Mouse (Mus musculus): Measurements from ENCODE around the gene Map1b.

The Map1b gene

GRCm38 (mm10) chr13:99516448-99516881 lies at the start of gene Map1b:
Gene Map1b, minus strand, starts transcription at chr13:99516540.
- DNase-seq (ENCODE audit: low read depth) = no peak

GRCm38 (mm10) chr13:99564346-99564745 lies 48.0 kb upstream of the Map1b start:
- peak; percentile 47 for DNase-seq (ENCODE audit: low read depth)

- no peak for DNase-seq (ENCODE audit: low read depth)
These were observed 46.7 kb upstream of the Map1b start for GRCm38 (mm10) chr13:99563021-99563420.

DNA sequence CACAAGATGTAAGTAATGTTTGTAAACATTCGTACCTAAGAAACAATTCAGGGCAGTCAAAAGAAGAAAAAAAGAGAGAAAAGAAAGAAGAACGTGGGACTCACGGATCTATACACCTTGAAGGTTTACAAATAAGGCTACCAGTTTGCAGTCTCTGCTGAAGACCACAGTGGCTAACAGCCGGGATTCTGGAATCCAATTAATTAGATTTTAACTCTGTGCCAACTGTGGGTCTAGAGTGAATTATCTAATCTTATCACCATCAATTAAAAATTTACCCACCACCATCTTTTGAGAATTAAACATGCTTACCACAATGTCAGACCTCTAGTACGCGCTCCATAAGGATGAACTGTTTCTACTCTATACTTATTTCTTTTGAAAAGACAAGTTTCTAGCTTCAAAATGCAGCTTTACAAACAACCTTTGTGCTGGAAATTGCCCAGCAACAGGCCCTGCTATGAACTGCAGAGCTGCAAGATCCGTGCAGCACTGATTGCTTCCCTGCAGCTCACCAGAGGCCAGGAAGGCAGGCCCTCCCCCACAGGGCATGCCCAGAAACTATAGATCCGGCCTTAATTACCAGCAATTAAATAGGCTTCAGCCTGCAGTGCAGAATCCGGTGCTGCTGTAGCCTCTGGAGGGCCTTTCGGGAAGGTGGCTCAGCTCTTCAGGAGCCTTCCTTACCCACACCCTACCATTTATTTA lies 45.7 kb upstream of the Map1b start:
- DNase-seq (ENCODE audit: low read depth) = no peak

DNA sequence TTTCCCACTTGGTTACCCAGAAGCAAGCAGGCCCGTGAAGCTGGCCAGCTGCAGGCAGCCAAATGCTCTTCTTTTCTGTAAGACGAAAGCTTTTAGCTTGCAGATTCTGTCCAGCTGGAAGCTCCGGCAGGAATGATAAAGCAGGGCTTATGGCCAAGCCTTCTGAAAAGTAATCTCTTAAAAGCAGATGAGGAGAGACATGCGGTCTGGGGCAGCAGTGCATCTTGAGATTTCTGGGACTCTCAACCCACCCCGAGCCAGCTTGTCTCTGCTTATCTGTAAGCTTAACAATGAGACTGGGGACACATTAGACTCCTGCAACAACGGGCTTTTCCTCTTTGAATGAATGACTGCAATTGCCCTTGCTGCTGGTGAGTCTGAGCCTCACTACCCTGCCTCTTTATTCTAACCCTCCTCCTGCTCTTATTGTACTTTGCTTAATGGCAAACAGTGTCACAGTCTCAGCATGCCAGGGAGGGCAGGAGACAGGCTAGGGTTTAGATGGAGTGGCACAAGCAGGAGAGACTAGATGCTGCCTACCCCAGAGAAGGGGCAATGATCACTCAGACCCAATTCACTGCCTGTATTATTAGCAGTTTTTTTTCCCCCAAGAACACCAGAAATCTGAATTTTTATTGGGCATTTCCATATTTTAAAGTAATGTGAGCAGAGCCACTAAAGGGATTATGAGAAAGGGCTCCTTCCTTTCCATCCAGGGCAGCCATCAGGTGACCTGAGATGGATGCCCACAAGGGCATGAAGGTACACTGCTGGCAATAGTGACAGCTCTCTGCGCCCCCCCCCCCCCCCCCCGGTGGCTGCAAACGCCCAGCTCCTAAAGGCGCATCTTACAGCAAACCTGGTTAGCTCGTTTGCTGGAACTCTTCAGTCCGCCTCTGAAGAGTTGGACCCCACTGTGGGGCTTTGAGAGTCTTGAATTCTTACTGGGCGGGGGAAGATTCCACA lies 44.6 kb upstream of the Map1b start:
- no peak for DNase-seq (ENCODE audit: low read depth)

DNA sequence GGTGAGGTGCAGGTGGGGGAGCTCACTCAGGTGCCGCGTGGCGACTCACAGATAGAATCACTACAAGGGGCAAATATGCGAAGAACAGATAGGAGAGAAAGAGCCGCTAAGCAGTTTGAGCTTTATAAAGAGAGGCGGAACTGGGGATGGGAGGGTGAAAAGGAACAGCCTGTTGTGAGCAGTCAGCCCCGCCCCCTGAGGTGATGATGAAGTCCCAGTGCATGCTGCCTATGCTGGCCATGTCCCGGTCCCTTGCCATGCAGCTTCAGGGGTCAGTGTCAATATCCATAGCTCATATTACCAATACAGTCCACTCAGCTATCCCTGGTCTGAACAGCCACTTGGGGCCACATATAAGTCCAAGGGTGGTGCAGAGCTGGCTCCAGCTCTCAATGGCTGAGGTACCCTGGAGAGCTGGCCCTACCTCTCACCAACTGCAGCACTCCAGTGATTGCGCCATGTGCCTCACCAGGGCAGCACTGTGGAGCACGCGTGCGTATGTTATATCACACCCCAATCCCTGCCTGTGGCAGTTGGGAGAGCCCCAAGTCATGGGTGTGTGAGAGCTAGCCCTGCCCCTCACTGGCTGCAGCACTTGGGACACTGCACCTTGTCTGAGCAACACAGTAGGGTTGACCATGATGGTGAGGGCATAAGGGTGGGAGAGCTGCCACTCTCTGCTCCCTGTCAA lies 42.0 kb upstream of the Map1b start:
- no peak for DNase-seq (ENCODE audit: low read depth)

DNA sequence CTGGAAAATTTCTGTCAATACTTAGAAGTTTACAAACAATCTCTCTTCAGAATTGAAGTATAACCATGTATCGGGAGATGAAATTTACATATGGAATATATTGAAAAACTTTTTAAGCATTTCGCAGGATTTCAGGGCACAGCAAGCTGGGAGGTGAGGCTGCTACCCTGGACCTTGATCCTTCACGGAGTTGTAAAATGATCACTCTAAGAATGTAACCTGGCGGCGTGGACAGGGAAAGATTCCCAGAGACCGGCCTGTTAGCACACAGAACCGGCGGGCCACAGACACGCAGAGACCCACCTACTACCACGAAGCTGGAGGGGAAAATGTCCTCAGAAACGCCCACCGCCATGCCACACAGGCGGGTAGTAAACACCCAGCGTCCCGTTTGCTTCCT lies 41.5 kb upstream of the Map1b start:
- no peak for DNase-seq (ENCODE audit: low read depth)

DNA sequence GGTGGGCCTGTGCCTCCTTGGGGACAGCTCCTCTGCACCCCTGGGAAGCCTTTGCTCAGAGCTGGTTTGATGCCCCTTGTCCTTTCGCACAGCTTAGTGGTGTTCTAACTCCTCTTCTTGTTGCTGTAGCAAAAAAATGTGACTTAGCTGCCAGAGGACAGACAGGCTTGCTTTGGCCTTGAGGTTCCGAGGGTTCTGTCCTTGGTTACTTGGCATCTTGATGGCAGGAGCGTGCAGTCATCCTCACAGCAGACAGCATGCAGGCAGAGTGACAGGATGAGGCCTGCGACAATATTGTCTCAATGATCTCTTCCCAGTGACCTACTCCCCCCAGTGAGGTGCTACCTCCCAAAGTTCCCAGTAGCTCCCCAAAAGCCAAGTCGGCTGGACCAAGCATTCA lies 41.0 kb upstream of the Map1b start:
- DNase-seq (ENCODE audit: low read depth) = no peak

GRCm38 (mm10) chr13:99554960-99555359 lies 38.6 kb upstream of the Map1b start:
- no peak for DNase-seq (ENCODE audit: low read depth)

DNA sequence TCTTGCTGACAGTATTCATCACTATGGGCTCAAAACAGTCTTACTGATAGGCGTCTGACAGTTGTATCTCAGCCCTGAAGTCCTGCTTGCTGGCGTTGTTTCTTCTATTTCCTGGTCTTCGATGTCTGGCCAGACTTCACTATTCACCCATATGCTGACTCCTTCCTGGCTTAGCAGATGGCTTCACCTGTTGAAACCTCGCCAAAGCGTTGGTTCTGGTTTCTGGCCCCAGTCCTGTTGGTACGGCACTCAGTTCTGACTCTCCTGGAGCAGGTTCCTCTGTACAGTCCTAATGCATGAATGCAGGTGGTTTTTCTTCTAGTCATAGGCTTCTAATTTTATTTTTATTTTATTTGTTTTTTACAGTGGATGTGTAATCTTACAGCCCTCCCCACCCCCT lies 38.1 kb upstream of the Map1b start:
- no peak for DNase-seq (ENCODE audit: low read depth)

GRCm38 (mm10) chr13:99552381-99552780 lies 36.0 kb upstream of the Map1b start:
- no peak for DNase-seq (ENCODE audit: low read depth)

- no peak for DNase-seq (ENCODE audit: low read depth)
These were observed 34.5 kb upstream of the Map1b start for GRCm38 (mm10) chr13:99550679-99551369.

- DNase-seq (ENCODE audit: low read depth) = no peak
These were observed 33.7 kb upstream of the Map1b start for GRCm38 (mm10) chr13:99550060-99550459.

DNA sequence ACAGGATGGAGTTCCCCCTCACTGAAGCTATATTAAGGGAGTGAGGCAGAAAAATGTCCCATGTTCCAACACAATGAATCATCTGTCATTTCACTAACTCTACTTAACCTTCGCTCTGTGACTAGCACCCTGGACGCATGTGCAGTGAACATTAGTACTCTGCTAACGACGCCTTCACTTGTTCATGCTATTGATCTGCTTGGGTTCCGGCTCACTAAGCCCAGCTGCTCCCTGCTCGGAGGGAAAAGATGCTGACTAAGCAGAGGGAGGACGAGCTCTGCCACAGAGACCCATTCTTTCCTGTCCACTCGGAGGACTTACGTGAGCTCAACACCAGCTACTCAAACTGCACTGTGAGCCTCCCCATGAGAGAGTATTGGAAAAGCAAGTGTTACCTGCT lies 33.2 kb upstream of the Map1b start:
- DNase-seq (ENCODE audit: low read depth) = no peak

- DNase-seq (ENCODE audit: low read depth) = no peak
These were observed 30.5 kb upstream of the Map1b start for GRCm38 (mm10) chr13:99546832-99547231.

- DNase-seq (ENCODE audit: low read depth) = no peak
These were observed 28.9 kb upstream of the Map1b start for GRCm38 (mm10) chr13:99545201-99545600.

- no peak for DNase-seq (ENCODE audit: low read depth)
These were observed 25.3 kb upstream of the Map1b start for GRCm38 (mm10) chr13:99541429-99542267.

- DNase-seq (ENCODE audit: low read depth) = no peak
These were observed 22.9 kb upstream of the Map1b start for GRCm38 (mm10) chr13:99539288-99539687.

DNA sequence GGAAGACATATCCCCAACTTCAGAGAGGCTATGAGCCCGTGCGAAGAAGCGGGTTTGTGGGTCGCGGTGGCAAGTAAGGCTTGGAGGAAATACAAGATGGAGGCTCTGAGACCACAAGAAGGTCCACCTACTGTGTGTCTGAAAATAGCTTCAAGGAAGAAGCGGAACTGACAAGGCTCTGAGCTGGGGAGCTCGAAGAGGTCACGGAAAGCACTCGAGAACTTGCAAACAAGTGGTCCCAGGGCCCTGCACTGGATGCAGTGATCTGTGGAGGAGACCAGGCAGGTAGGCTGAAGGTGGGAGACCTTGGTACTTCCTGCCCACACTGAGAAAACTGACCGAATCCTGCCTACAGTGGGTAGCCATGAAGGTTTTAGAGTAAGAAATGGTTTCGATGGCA lies 22.5 kb upstream of the Map1b start:
- no peak for DNase-seq (ENCODE audit: low read depth)

DNA sequence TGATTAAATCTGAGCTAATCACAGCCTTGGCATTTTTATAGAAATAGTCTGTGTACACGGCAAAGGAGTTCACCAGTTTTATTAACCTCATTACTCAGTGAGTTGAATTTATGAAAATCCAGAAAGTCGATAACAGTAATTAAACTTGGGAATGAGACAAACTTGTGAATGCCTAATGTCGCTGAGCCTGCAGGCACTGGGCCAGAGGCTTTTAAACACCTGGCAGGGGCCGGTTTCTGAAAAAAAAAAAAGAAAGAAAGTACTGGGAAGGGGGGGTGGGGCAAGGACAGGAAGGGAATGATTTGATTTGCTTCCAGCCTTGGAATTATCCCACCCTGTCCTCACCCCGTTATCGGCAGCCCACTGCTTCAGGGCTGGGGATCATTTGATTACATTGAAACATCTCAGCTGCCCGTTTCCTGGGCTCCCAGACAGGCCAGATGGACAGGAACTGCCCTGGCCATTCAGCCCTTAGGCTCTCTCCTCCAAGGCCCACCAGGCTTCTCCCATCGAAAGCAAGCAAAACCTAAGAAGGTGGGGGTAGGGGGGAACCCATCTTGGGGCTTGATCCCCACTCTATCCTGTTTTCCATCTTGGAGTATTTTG lies 21.7 kb upstream of the Map1b start:
- no peak for DNase-seq (ENCODE audit: low read depth)

GRCm38 (mm10) chr13:99528456-99528855 lies 12.1 kb upstream of the Map1b start:
- no peak for DNase-seq (ENCODE audit: low read depth)

All from 416B (cell line).